Mouse (Mus musculus): Measurements from ENCODE around the gene Cpz.

DNA sequence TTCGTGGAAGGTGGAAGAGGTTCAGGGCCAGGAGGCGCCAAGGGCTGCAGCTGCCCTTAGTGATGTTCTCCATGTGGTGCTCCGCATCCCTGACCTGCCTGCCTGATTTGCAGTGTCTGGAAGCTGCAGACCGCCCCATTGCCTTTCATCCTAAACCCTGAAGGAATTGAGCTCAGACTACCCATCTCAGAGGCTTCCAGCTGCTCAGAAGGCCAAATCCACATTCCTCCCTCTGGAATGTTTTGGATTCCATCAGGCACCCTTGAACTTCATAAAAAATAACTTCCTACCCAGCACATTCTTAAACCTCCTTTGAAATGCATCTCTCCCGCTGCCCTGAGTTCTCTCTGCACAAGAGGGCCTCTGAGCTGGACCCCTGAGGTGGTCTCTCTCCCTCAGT is 15.1 kb upstream of the Cpz start:
- TF ChIP-seq GATA1 (IDR thresholded peaks at IDR 0.05; ENCODE audit: borderline replicate concordance, low read length) (no peak), CTCF (IDR thresholded peaks at IDR 0.05; ENCODE audit: low read depth, low read length) (no peak), TAL1 (conservative IDR thresholded peaks at IDR 0.05; ENCODE audit: low read depth, low read length) (no peak)

Data from G1E (cell line).